ENCODE assay signal across 8 mouse cellular contexts in the genomic region with DNA sequence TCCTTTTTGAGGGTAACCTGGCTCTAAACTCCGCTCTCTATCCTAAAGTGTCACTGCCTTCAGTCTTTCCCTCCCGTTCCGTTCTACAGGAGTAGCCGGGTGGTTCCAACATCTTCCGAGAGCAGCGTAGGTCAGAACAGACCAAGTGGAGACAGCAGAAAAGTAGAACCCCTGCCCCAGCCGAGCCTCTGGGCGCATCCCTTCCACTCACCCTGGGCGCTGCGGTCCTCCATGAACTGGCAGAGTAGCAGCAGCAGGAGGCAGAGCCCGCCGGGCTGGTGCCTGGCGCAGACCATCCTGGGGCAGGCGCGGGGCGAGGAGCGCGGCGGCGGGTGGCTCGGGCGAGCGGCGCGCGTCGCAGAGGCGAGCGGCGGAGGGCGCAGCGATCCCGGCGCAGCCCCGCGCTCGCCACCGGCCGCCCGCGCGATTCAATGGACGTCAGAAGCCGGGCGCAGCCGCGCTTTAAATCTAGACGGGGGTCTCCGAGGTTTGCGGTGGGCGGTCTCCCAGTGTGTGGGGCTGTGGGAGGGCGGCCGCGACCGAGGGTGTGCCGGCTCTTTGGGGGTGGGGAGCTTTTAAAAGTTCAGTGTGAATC. TPM values are rescaled to one million over a fixed set of nuclear protein-coding genes. Genes with fewer than 3 reads are reported as not detected.
DNase-seq lines count a peak whose midpoint lies in the region; ATAC-seq lines count a peak whose summit lies in the region.

No protein-coding gene starts in this region.

- peak overlapping the region; percentile 54; the same call in 1 of the 2 replicates for H3K9ac ChIP-seq in kidney, embryonic 14.5 days (ENCODE audit: low read depth, low read length)

- peak; percentile 26 to 40 for DNase-seq in layer of hippocampus, postnatal 10 days (ENCODE audit: low spot score in 2 of 2)
- no peak for DNase-seq in layer of hippocampus, postnatal 25 days (ENCODE audit: extremely low spot score in 1 of 2, low spot score in 1 of 2)
- DNase-seq in gastrocnemius, postnatal 4 days (ENCODE audit: low spot score in 2 of 2) = peak; percentile 33 to 49
- peak; percentile 31 for DNase-seq in lung, postnatal 14 days
- peak; percentile 77 for DNase-seq in retina, postnatal 1 day
- DNase-seq in layer of hippocampus, adult 9-10 months (ENCODE audit: low spot score) = no peak

- H3K4me1 ChIP-seq in kidney, embryonic 14.5 days (ENCODE audit: control insufficient read depth, insufficient read depth, low read length) = peaks cover 16% of the 10 kb centered on the region

- H3K27me3 ChIP-seq in kidney, embryonic 14.5 days (ENCODE audit: control insufficient read depth, insufficient read depth, low read length) = peaks cover 41% of the 10 kb centered on the region

- under 1% methylated on average over 56 of the region's 56 CpGs for WGBS in kidney, embryonic 14.5 days

- H3K9me3 ChIP-seq in kidney, embryonic 14.5 days (ENCODE audit: control insufficient read depth, low read length) = no peaks in the 10 kb centered on the region

- peak overlapping the region; percentile 56 for H3K4me3 ChIP-seq in kidney, embryonic 14.5 days (ENCODE audit: low read length)

- no peaks in the 10 kb centered on the region for H3K36me3 ChIP-seq in kidney, embryonic 14.5 days (ENCODE audit: control insufficient read depth, insufficient read depth, low read length)

- no peak overlapping the region for H3K27ac ChIP-seq in kidney, embryonic 14.5 days (ENCODE audit: low read depth, low read length)

- peak; percentile 37 for ATAC-seq in common myeloid progenitor, adult 5-6 weeks (replicated peaks; ENCODE audit: low read depth, poor library complexity, severe bottlenecking)
- ATAC-seq in kidney, embryonic 14.5 days (ENCODE audit: low FRiP score, low TSS enrichment) = peak; percentile 74

- H3K4me2 ChIP-seq in kidney, embryonic 14.5 days (replicated peaks; ENCODE audit: low read depth, low read length) = peak overlapping the region; percentile 96

RNA-seq across cellular contexts. Expression of gene Fst, which starts 0.4 kb away (rescaled TPM):
- total RNA-seq in layer of hippocampus, postnatal 10 days (2021) = 1 to 10 TPM; 3.0 to 4.8 TPM
- total RNA-seq in layer of hippocampus, postnatal 25 days (2021) = 1 to 10 TPM; 4.1 to 4.4 TPM
- not detected in 2 replicates for total RNA-seq in common myeloid progenitor, adult 5-6 weeks (2017)
- 10 to 100 TPM; 40.3 to 42.9 TPM for total RNA-seq in gastrocnemius, postnatal 4 days (2021)
- 1.6 and 2.2 TPM in 2 replicates for polyA plus RNA-seq in kidney, embryonic 14.5 days (2014; fragmentation: Nextera tagmentation; extraction: Ambion mirVana)

Comparison
In these comparisons a context has a peak if more than half of its experiments do, and no peak if none do; other contexts are left out.
1. DNase-seq: peak in layer of hippocampus, postnatal 10 days (2 of 2), gastrocnemius, postnatal 4 days (2 of 2), lung, postnatal 14 days (single experiment) and retina, postnatal 1 day (single experiment); none in layer of hippocampus, postnatal 25 days (0 of 2) and layer of hippocampus, adult 9-10 months (single experiment).
2. RNA of gene Fst, which starts 0.4 kb away (total RNA-seq): 40.3 to 42.9 TPM in gastrocnemius, postnatal 4 days; 3.0 to 4.8 TPM in layer of hippocampus, postnatal 10 days, 4.1 to 4.4 TPM in layer of hippocampus, postnatal 25 days and not detected in common myeloid progenitor, adult 5-6 weeks; every median in the first group is over 4 times any median in the second.